Mouse (Mus musculus): ENCODE measurements around the gene Plcl1. TPM values are rescaled to one million over a fixed set of nuclear protein-coding genes. Genes with fewer than 3 reads are reported as not detected.

The Plcl1 gene
- total and polyA plus RNA-seq, 3 experiments: 0.08 to 0.41 (median 0.13) TPM

DNA sequence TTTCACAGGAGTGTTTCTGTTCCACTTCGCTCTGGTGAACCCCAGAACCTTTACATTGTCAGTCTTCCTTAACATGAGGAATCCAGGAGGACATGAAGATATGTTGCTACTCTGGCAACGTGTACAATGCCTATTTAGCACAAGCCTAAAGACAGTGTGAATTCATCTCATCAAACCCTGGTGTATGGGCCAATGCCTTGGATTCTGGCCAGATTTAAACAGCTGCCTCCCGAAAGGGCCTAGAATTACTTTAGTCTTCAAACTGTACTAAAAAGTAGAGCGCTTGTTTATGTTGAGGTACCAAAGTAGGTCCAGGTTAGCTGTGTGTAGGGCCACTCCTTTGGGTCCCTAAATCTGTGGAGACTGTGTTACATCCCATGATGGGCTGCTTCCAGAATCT, 227.6 kb downstream of the Plcl1 start:
- Histone ChIP-seq H3K79me2 (replicated peaks; ENCODE audit: control insufficient read depth, extremely low read depth, insufficient read depth, poor library complexity, severe bottlenecking) (no peaks in the 10 kb centered on the region), H3K27me3 (replicated peaks) (no peaks in the 10 kb centered on the region), H3K4me2 (ENCODE audit: insufficient read depth, low read depth, poor library complexity, severe bottlenecking) (no peak overlapping the region), H3K4me3 (replicated peaks in 1 of 3; ENCODE audit: low read depth in 2 of 3, low read length in 2 of 3, poor library complexity in 1 of 3) (no peak overlapping the region), H3K27ac (ENCODE audit: insufficient read depth, low read depth) (no peak overlapping the region), H3K9me3 (replicated peaks; ENCODE audit: low read length) (no peaks in the 10 kb centered on the region), H3K9ac (ENCODE audit: insufficient read depth, low read depth) (no peak overlapping the region), H3K4me1 (ENCODE audit: control insufficient read depth in 1 of 2, insufficient read depth in 2 of 2) (peaks cover 0 to 5% of the 10 kb centered on the region in 2 experiments; a peak in 1 of 4 replicates), H3K36me3 (replicated peaks in 1 of 2; ENCODE audit: control insufficient read depth in 1 of 2, insufficient read depth in 1 of 2, low read length in 1 of 2) (no peaks in the 10 kb centered on the region)
- no peak for DNase-seq (ENCODE audit: extremely low read depth)
- dilution Hi-C loops (cut with MboI; ENCODE audit: extremely low pct_ligation_motif_present, extremely low pct_unique_long_range_greater_than_20kb, low sequenced_read_pairs) (no loop called here), in situ Hi-C loops (cut with MboI; ENCODE audit: low pct_ligation_motif_present, low pct_unique_long_range_greater_than_20kb, low sequenced_read_pairs) (no loop called here)
- no peak for TF ChIP-seq TBP (conservative IDR thresholded peaks at IDR 0.05; ENCODE audit: low read depth, low read length)
- no peak for TF ChIP-seq SMC3 (IDR thresholded peaks at IDR 0.05; ENCODE audit: low read depth, low read length)
- no peak for TF ChIP-seq JUN (IDR thresholded peaks at IDR 0.05; ENCODE audit: insufficient read depth, low read depth, low read length)

DNA sequence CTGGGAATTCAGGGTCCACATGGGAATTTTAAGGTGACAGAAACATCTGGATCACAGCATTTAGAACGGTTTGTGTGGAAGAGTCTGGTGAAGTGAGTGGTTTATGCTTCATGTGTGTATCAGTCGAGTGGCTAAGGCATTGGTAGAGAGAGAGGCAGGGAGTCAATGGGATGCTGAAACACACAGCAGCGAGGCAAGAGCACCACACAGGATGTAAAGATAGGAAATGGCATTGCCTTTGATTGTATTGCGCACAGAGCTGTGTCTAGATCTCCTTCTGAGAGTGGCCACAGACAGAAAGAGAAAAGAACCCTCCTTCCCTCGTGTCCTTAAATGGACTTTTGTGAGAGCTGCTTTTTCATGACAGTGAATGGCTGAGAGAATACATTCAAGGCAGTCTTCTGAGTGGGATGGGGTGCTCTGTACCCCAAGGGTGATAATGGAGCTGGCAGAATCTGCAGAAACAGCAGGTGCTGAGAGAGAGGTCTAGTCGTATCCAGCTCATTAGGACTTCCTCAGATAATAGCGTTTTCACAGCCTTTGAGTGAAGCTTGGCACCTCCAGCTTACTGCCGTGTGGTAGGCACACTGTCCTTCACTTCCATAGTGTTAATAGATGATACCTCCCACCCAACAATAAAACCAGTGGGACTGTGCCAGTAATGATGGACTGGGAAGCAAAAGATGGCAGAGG, 253.9 kb downstream of the Plcl1 start:
- H3K27ac ChIP-seq (ENCODE audit: insufficient read depth, low read depth): no peak overlapping the region
- H3K79me2 ChIP-seq (replicated peaks; ENCODE audit: control insufficient read depth, extremely low read depth, insufficient read depth, poor library complexity, severe bottlenecking): no peaks in the 10 kb centered on the region
- TF ChIP-seq EP300 (IDR thresholded peaks at IDR 0.05; ENCODE audit: low read length) (no peak), TCF12 (IDR thresholded peaks at IDR 0.05; ENCODE audit: low read depth, low read length) (no peak), IRF4 (IDR thresholded peaks at IDR 0.05; ENCODE audit: low read depth, low read length) (no peak), MAFK (IDR thresholded peaks at IDR 0.05; ENCODE audit: insufficient replicate concordance, low read length) (no peak), CHD2 (IDR thresholded peaks at IDR 0.05; ENCODE audit: low read length) (no peak), CHD1 (IDR thresholded peaks at IDR 0.05; ENCODE audit: low read depth, low read length) (no peak), NRF1 (IDR thresholded peaks at IDR 0.05; ENCODE audit: low read depth, low read length) (no peak), MEF2A (IDR thresholded peaks at IDR 0.05; ENCODE audit: borderline replicate concordance, low read depth, low read length) (no peak), BHLHE40 (IDR thresholded peaks at IDR 0.05; ENCODE audit: low read depth, low read length) (no peak), MAZ (IDR thresholded peaks at IDR 0.05; ENCODE audit: low read depth, low read length) (no peak), POLR2A (IDR thresholded peaks at IDR 0.05; ENCODE audit: low read depth, low read length) (no peak), SMC3 (IDR thresholded peaks at IDR 0.05; ENCODE audit: low read depth, low read length) (no peak), ETS1 (conservative IDR thresholded peaks at IDR 0.05; ENCODE audit: low read depth, low read length) (no peak), RAD21 (IDR thresholded peaks at IDR 0.05; ENCODE audit: low read depth, low read length) (no peak), E2F4 (IDR thresholded peaks at IDR 0.05; ENCODE audit: insufficient replicate concordance, low read depth, low read length) (no peak), MXI1 (IDR thresholded peaks at IDR 0.05; ENCODE audit: low read depth, low read length) (no peak), ELF1 (IDR thresholded peaks at IDR 0.05; ENCODE audit: low read depth, low read length) (no peak), POLR2AphosphoS2 (IDR thresholded peaks at IDR 0.05; ENCODE audit: low read depth, low read length) (no peak), JUND (conservative IDR thresholded peaks at IDR 0.05; ENCODE audit: low read depth, low read length) (no peak), MYC (IDR thresholded peaks at IDR 0.05; ENCODE audit: low read depth, low read length) (no peak)
- H3K36me3 ChIP-seq (replicated peaks in 1 of 2; ENCODE audit: control insufficient read depth in 1 of 2, insufficient read depth in 1 of 2, low read length in 1 of 2): no peaks in the 10 kb centered on the region
- in situ Hi-C loops (cut with MboI; ENCODE audit: low pct_ligation_motif_present, low pct_unique_long_range_greater_than_20kb, low sequenced_read_pairs) (no loop called here), dilution Hi-C loops (cut with MboI; ENCODE audit: extremely low pct_ligation_motif_present, extremely low pct_unique_long_range_greater_than_20kb, low sequenced_read_pairs) (no loop called here)
- no peaks in the 10 kb centered on the region for H3K27me3 ChIP-seq (replicated peaks)
- H3K4me3 ChIP-seq (replicated peaks in 1 of 3; ENCODE audit: low read depth in 2 of 3, low read length in 2 of 3, poor library complexity in 1 of 3): no peak overlapping the region
- H3K9ac ChIP-seq (ENCODE audit: insufficient read depth, low read depth): no peak overlapping the region
- no peaks in the 10 kb centered on the region for H3K4me1 ChIP-seq (ENCODE audit: control insufficient read depth in 1 of 2, insufficient read depth in 2 of 2)
- H3K9me3 ChIP-seq (replicated peaks; ENCODE audit: low read length): no peaks in the 10 kb centered on the region
- DNase-seq (ENCODE audit: extremely low read depth): no peak
- H3K4me2 ChIP-seq (ENCODE audit: insufficient read depth, low read depth, poor library complexity, severe bottlenecking): no peak overlapping the region

Measured in CH12.LX (cell line).